Mouse (Mus musculus) midbrain, embryonic 16.5 days (tissue): ENCODE measurements around the gene Agmo. TPM values are rescaled to one million over a fixed set of nuclear protein-coding genes. Genes with fewer than 3 reads are reported as not detected.

Source experiments
- ATAC-seq: fragments of 200-750 bp; cut with Nextera tagmentation; 2 replicates; pipeline ENCODE4 v1.8.0; 2017; ENCODE audit warnings: moderate TSS enrichment
- H3K27ac ChIP-seq: fragments of 300-500 bp; sonication (generic); 2 replicates; pipeline ENCODE4 v1.5.1; 2014; ENCODE audit warnings: mild to moderate bottlenecking, low read length, mixed read lengths
- H3K27me3 ChIP-seq: fragments of 300-500 bp; sonication (generic); 2 replicates; pipeline ENCODE4 v1.6.1; 2014; ENCODE audit warnings: low read depth, low read length, mixed read lengths; ENCODE audit not compliant: control insufficient read depth, insufficient read depth
- H3K36me3 ChIP-seq: fragments of 300-500 bp; sonication (generic); 2 replicates; pipeline ENCODE4 v1.6.1; 2014; ENCODE audit warnings: mild to moderate bottlenecking, low read length, moderate library complexity, mixed read lengths; ENCODE audit not compliant: control insufficient read depth, insufficient read depth
- H3K4me1 ChIP-seq: fragments of 300-500 bp; sonication (generic); 2 replicates; pipeline ENCODE4 v1.6.1; 2014; ENCODE audit warnings: mild to moderate bottlenecking, low read length, mixed read lengths; ENCODE audit not compliant: control insufficient read depth, insufficient read depth
- H3K4me2 ChIP-seq: fragments of 300-500 bp; sonication (generic); 2 replicates; pipeline ENCODE4 v1.6.1; 2014; ENCODE audit warnings: mild to moderate bottlenecking, low read length, mixed read lengths
- H3K4me3 ChIP-seq: fragments of 300-500 bp; sonication (generic); 2 replicates; pipeline ENCODE4 v1.5.1; 2014; ENCODE audit warnings: low read depth, mild to moderate bottlenecking, low read length, moderate library complexity, mixed read lengths
- H3K9ac ChIP-seq: fragments of 300-500 bp; sonication (generic); 2 replicates; pipeline ENCODE4 v1.6.1; 2014; ENCODE audit warnings: low read depth, low read length, mixed read lengths
- H3K9me3 ChIP-seq: fragments of 300-500 bp; sonication (generic); replicated peaks from 2 replicates; pipeline ENCODE4 v1.6.1; 2014; ENCODE audit warnings: mild to moderate bottlenecking, low read length, mixed read lengths; ENCODE audit not compliant: control insufficient read depth, poor library complexity, severe bottlenecking
- WGBS: fragments of 180-500 bp; shearing (Covaris S2); extraction: QIAGEN DNeasy Blood & Tissue Kit; methylation state at CpG from one replicate; pipeline ENCODE4 v1.1.7; 2014; 5-methylcytosine and 5-hydroxymethylcytosine counted together
- polyA plus RNA-seq: library from polyadenylated mRNA; unstranded; fragments of >200 nt; fragmentation: Nextera tagmentation; extraction: Ambion mirVana; gene quantifications from 2 replicates; pipeline ENCODE4 v1.2.1, GENCODE M21; 2015

Agmo gene
- polyA plus RNA-seq, 1 experiment from 2014 or later = 0.79 TPM

- Histone ChIP-seq H3K9ac (no peak overlapping the region), H3K4me1 (no peaks in the 10 kb centered on the region), H3K27me3 (no peaks in the 10 kb centered on the region), H3K4me2 (no peak overlapping the region), H3K9me3 (no peaks in the 10 kb centered on the region), H3K4me3 (no peak overlapping the region), H3K27ac (no peak overlapping the region), H3K36me3 (no peaks in the 10 kb centered on the region)
- ATAC-seq = no peak
- 72% methylated on average over 6 of the region's 6 CpGs for WGBS
These were observed 27.3 kb downstream of the Agmo start for GRCm38 (mm10) chr12:37268636-37269152.

- Histone ChIP-seq H3K27ac (no peak overlapping the region), H3K4me3 (no peak overlapping the region), H3K4me2 (no peak overlapping the region), H3K27me3 (no peaks in the 10 kb centered on the region), H3K9ac (no peak overlapping the region), H3K4me1 (no peaks in the 10 kb centered on the region), H3K36me3 (no peaks in the 10 kb centered on the region), H3K9me3 (no peaks in the 10 kb centered on the region)
- peak; percentile 62; the same call in 1 of the 2 replicates for ATAC-seq
- 69% methylated on average over 3 of the region's 3 CpGs for WGBS
These were observed 31.2 kb downstream of the Agmo start for GRCm38 (mm10) chr12:37272660-37273059.

GRCm38 (mm10) chr12:37273964-37274657, 32.7 kb downstream of the Agmo start:
- Histone ChIP-seq H3K36me3 (no peaks in the 10 kb centered on the region), H3K27me3 (no peaks in the 10 kb centered on the region), H3K27ac (no peak overlapping the region), H3K4me3 (no peak overlapping the region), H3K4me2 (no peak overlapping the region), H3K9me3 (no peaks in the 10 kb centered on the region), H3K4me1 (no peaks in the 10 kb centered on the region), H3K9ac (no peak overlapping the region)
- WGBS = 83% methylated on average over 5 of the region's 5 CpGs
- peak; percentile 80 for ATAC-seq

GRCm38 (mm10) chr12:37274658-37275019, 33.2 kb downstream of the Agmo start:
- H3K9me3 ChIP-seq = no peaks in the 10 kb centered on the region
- no peak overlapping the region for H3K9ac ChIP-seq
- H3K4me2 ChIP-seq = no peak overlapping the region
- 51% methylated on average over 2 of the region's 2 CpGs for WGBS
- H3K36me3 ChIP-seq = no peaks in the 10 kb centered on the region
- ATAC-seq = peak; percentile 32; the same call in 1 of the 2 replicates
- H3K27me3 ChIP-seq = no peaks in the 10 kb centered on the region
- H3K4me1 ChIP-seq = no peaks in the 10 kb centered on the region
- no peak overlapping the region for H3K27ac ChIP-seq
- H3K4me3 ChIP-seq = no peak overlapping the region

- Histone ChIP-seq H3K36me3 (no peaks in the 10 kb centered on the region), H3K9me3 (no peaks in the 10 kb centered on the region), H3K9ac (no peak overlapping the region), H3K27me3 (no peaks in the 10 kb centered on the region), H3K4me3 (no peak overlapping the region), H3K4me2 (no peak overlapping the region), H3K27ac (no peak overlapping the region), H3K4me1 (no peaks in the 10 kb centered on the region)
- ATAC-seq = no peak
- WGBS = 86% methylated on average over 1 of the region's 1 CpGs
These were observed 65.6 kb downstream of the Agmo start for GRCm38 (mm10) chr12:37306956-37307466.

GRCm38 (mm10) chr12:37310786-37311185, 69.3 kb downstream of the Agmo start:
- H3K4me3 ChIP-seq = no peak overlapping the region
- no peaks in the 10 kb centered on the region for H3K4me1 ChIP-seq
- no peaks in the 10 kb centered on the region for H3K27me3 ChIP-seq
- no peak overlapping the region for H3K4me2 ChIP-seq
- no peak overlapping the region for H3K27ac ChIP-seq
- 95% methylated on average over 1 of the region's 1 CpGs for WGBS
- H3K9ac ChIP-seq = no peak overlapping the region
- ATAC-seq = no peak
- H3K9me3 ChIP-seq = no peaks in the 10 kb centered on the region
- H3K36me3 ChIP-seq = no peaks in the 10 kb centered on the region

- no peak overlapping the region for H3K4me2 ChIP-seq
- no peak for ATAC-seq
- WGBS = 66% methylated on average over 3 of the region's 3 CpGs
- H3K9me3 ChIP-seq = no peaks in the 10 kb centered on the region
- no peak overlapping the region for H3K4me3 ChIP-seq
- no peaks in the 10 kb centered on the region for H3K4me1 ChIP-seq
- H3K27me3 ChIP-seq = no peaks in the 10 kb centered on the region
- H3K9ac ChIP-seq = no peak overlapping the region
- H3K36me3 ChIP-seq = no peaks in the 10 kb centered on the region
- no peak overlapping the region for H3K27ac ChIP-seq
These were observed 81.4 kb downstream of the Agmo start for GRCm38 (mm10) chr12:37322860-37323259.

GRCm38 (mm10) chr12:37334987-37335386, 93.5 kb downstream of the Agmo start:
- Histone ChIP-seq H3K4me1 (no peaks in the 10 kb centered on the region), H3K27me3 (no peaks in the 10 kb centered on the region), H3K9me3 (no peaks in the 10 kb centered on the region), H3K4me2 (no peak overlapping the region), H3K9ac (no peak overlapping the region), H3K27ac (no peak overlapping the region), H3K36me3 (no peaks in the 10 kb centered on the region), H3K4me3 (no peak overlapping the region)
- ATAC-seq = no peak
- WGBS = 48% methylated on average over 5 of the region's 5 CpGs

- Histone ChIP-seq H3K4me2 (no peak overlapping the region), H3K36me3 (no peaks in the 10 kb centered on the region), H3K27ac (no peak overlapping the region), H3K4me1 (no peaks in the 10 kb centered on the region), H3K4me3 (no peak overlapping the region), H3K9me3 (no peaks in the 10 kb centered on the region), H3K9ac (no peak overlapping the region), H3K27me3 (no peaks in the 10 kb centered on the region)
- no peak for ATAC-seq
- 64% methylated on average over 5 of the region's 5 CpGs for WGBS
These were observed 102.8 kb downstream of the Agmo start for GRCm38 (mm10) chr12:37344225-37344624.
